In the genomic region with DNA sequence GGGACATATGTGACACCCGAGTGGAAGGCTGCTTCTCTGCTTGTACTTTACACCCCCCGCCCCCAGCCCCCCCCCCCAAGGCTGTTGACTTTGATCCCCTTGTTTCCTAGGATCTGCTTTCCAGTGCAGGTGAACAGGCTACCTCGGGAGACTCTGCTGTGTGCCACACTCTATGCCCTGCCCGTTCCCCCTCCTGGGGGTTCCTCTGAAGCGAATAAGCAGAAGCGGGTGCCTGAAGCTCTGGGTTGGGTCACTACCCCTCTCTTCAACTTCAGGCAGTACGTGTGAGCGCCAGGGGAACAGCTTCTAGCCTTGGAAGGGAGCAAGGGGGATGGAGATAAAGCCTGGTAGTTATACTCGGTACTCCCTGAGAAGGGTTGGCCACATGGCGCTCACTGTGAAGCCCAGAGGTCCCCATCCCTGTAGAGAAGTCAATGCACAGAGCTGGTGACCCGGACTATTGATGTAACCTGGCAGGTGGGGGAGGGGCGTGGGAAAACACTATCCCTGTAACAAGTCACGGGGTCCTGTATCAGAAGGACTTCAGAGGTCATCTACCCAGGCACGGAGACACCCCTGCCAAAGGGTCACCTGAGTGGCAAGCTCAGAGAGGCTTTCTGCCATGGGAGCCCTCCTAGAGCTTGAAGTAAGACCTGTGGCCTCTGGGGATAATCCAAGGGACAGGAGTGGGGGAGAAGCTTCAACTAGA, we compare ENCODE assay signal across 13 mouse cellular contexts. TPM values are rescaled to one million over a fixed set of nuclear protein-coding genes. Genes with fewer than 3 reads are reported as not detected.
DNase-seq lines count a peak whose midpoint lies in the region; ATAC-seq and TF ChIP-seq lines count a peak whose summit lies in the region.
"Had no signal": no experiment of that assay in that cellular context is flagged by ENCODE, and none has a peak within 500 bp of the region (broad histone marks: within the 10 kb centered on the region; RNA-seq: fewer than 3 reads in every experiment).

No protein-coding gene starts in this region.

- peaks cover 9% of the 10 kb centered on the region; the same call in 1 of the 2 replicates for H3K4me1 ChIP-seq in kidney, postnatal 0 days (replicated peaks; ENCODE audit: insufficient read depth, low read length)
- H3K4me1 ChIP-seq in bone marrow, adult 2 months (ENCODE audit: control insufficient read depth, insufficient read depth, low read length) = peaks cover 4% of the 10 kb centered on the region
- H3K4me1 ChIP-seq in intestine, embryonic 15.5 days (replicated peaks) = peaks cover 18% of the 10 kb centered on the region
- 0 out of 2 replicates have a peak, but pooled peaks cover 10% of the 10 kb centered on the region for H3K4me1 ChIP-seq in kidney, embryonic 14.5 days (ENCODE audit: control insufficient read depth, insufficient read depth, low read length)

- H3K27ac ChIP-seq in kidney, postnatal 0 days = no peak overlapping the region
- H3K27ac ChIP-seq in bone marrow, adult 2 months (ENCODE audit: control insufficient read depth, insufficient read depth, low read depth, low read length, poor library complexity) = peak overlapping the region; percentile 94
- peak overlapping the region; percentile 84 for H3K27ac ChIP-seq in intestine, embryonic 15.5 days
- H3K27ac ChIP-seq in kidney, embryonic 14.5 days (ENCODE audit: low read depth, low read length) = no peak overlapping the region
- H3K27ac ChIP-seq: embryonic facial prominence, embryonic 13.5 days; limb, embryonic 12.5 days; midbrain, embryonic 15.5 days had no signal

- no peak for DNase-seq in kidney, postnatal 0 days (ENCODE audit: low spot score)
- DNase-seq in kidney, adult 18-20 months = no peak
- peak; percentile 69 to 74 for DNase-seq in spleen, postnatal 36 days (ENCODE audit: low spot score in 2 of 2)
- DNase-seq: right cerebral cortex, postnatal 25 days had no signal

- no peaks in the 10 kb centered on the region for H3K27me3 ChIP-seq in kidney, postnatal 0 days (ENCODE audit: insufficient read depth, low read length)
- H3K27me3 ChIP-seq in intestine, embryonic 15.5 days (replicated peaks) = no peaks in the 10 kb centered on the region
- no peaks in the 10 kb centered on the region; the same call in 1 of the 2 replicates for H3K27me3 ChIP-seq in kidney, embryonic 14.5 days (ENCODE audit: control insufficient read depth, insufficient read depth, low read length)
- H3K27me3 ChIP-seq: embryonic facial prominence, embryonic 13.5 days; limb, embryonic 12.5 days; midbrain, embryonic 15.5 days had no signal

- no peak overlapping the region for H3K4me2 ChIP-seq in kidney, postnatal 0 days (ENCODE audit: low read length)
- H3K4me2 ChIP-seq in intestine, embryonic 15.5 days (replicated peaks) = peak overlapping the region; percentile 25
- no peak overlapping the region for H3K4me2 ChIP-seq in kidney, embryonic 14.5 days (replicated peaks; ENCODE audit: low read depth, low read length)
- H3K4me2 ChIP-seq: embryonic facial prominence, embryonic 13.5 days; limb, embryonic 12.5 days; midbrain, embryonic 15.5 days had no signal

- WGBS in kidney, postnatal 0 days = 69% methylated on average over 14 of the region's 14 CpGs
- 66% methylated on average over 14 of the region's 14 CpGs for WGBS in bone marrow, adult 2 months
- WGBS in intestine, embryonic 15.5 days = 73% methylated on average over 13 of the region's 14 CpGs
- 66% methylated on average over 13 of the region's 14 CpGs for WGBS in kidney, embryonic 14.5 days

- H3K4me3 ChIP-seq in kidney, postnatal 0 days (replicated peaks; ENCODE audit: low read depth, low read length) = no peak overlapping the region
- no peak overlapping the region for H3K4me3 ChIP-seq in bone marrow, adult 2 months (replicated peaks; ENCODE audit: control insufficient read depth, low read depth, low read length)
- no peak overlapping the region for H3K4me3 ChIP-seq in intestine, embryonic 15.5 days (replicated peaks)
- H3K4me3 ChIP-seq in kidney, embryonic 14.5 days (ENCODE audit: low read length) = no peak overlapping the region
- H3K4me3 ChIP-seq: embryonic facial prominence, embryonic 13.5 days; limb, embryonic 12.5 days; midbrain, embryonic 15.5 days had no signal

- H3K9ac ChIP-seq in kidney, postnatal 0 days (ENCODE audit: low read depth, low read length) = 0 out of 2 replicates have a peak overlapping the region, but pooled peaks have one; percentile 8
- H3K9ac ChIP-seq in intestine, embryonic 15.5 days = no peak overlapping the region
- no peak overlapping the region for H3K9ac ChIP-seq in kidney, embryonic 14.5 days (ENCODE audit: low read depth, low read length)
- H3K9ac ChIP-seq: embryonic facial prominence, embryonic 13.5 days; limb, embryonic 12.5 days; midbrain, embryonic 15.5 days had no signal

- no peak for TF ChIP-seq POLR2A in bone marrow, adult 2 months (IDR thresholded peaks at IDR 0.05; ENCODE audit: borderline replicate concordance, control insufficient read depth, low read depth, low read length)

- TF ChIP-seq CTCF in kidney, postnatal 0 days (IDR thresholded peaks at IDR 0.05; ENCODE audit: low read depth) = no peak
- TF ChIP-seq CTCF in bone marrow, adult 2 months (IDR thresholded peaks at IDR 0.05; ENCODE audit: control insufficient read depth, insufficient read depth, low read length) = no peak

- no peaks in the 10 kb centered on the region for H3K36me3 ChIP-seq in kidney, postnatal 0 days (ENCODE audit: insufficient read depth, low read length)
- H3K36me3 ChIP-seq in intestine, embryonic 15.5 days = peaks cover 5% of the 10 kb centered on the region
- H3K36me3 ChIP-seq in kidney, embryonic 14.5 days (ENCODE audit: control insufficient read depth, insufficient read depth, low read length) = no peaks in the 10 kb centered on the region; the same call in 1 of the 2 replicates

- ATAC-seq in kidney, postnatal 0 days (replicated peaks; ENCODE audit: low FRiP score, low read depth) = no peak
- ATAC-seq in intestine, embryonic 15.5 days = peak; percentile 47; the same call in 1 of the 2 replicates
- no peak for ATAC-seq in inflammation-experienced regulatory T-cells, adult 6 months
- ATAC-seq in kidney, embryonic 14.5 days (ENCODE audit: low FRiP score, low TSS enrichment) = no peak
- ATAC-seq: activated CD4-positive, CD25-positive, alpha-beta regulatory T cell, adult 4 months; forebrain, embryonic 14.5 days; midbrain, embryonic 15.5 days had no signal

- no peaks in the 10 kb centered on the region for H3K9me3 ChIP-seq in kidney, postnatal 0 days (replicated peaks; ENCODE audit: low read length)
- H3K9me3 ChIP-seq in intestine, embryonic 15.5 days = no peaks in the 10 kb centered on the region
- H3K9me3 ChIP-seq in kidney, embryonic 14.5 days (ENCODE audit: control insufficient read depth, low read length) = no peaks in the 10 kb centered on the region
- H3K9me3 ChIP-seq: embryonic facial prominence, embryonic 13.5 days; limb, embryonic 12.5 days; midbrain, embryonic 15.5 days had no signal

RNA-seq across cellular contexts. Expression of a gene that starts 39.4 kb away (rescaled TPM):
- polyA plus RNA-seq in kidney, postnatal 0 days (2015; fragmentation: Nextera tagmentation; extraction: Ambion mirVana) = 3.0 and 3.2 TPM in 2 replicates
- 6.6 and 17.9 TPM in 2 replicates for polyA plus RNA-seq in bone marrow, adult 2 months (2011; ENCODE audit: insufficient read depth, insufficient read length, low replicate concordance, missing spikeins)
- polyA plus RNA-seq in intestine, embryonic 15.5 days (2015; fragmentation: Nextera tagmentation; extraction: Ambion mirVana) = 6.1 and 7.0 TPM in 2 replicates
- under 1 TPM; 0.36 to 0.67 (median 0.61) TPM for polyA plus RNA-seq in inflammation-experienced regulatory T-cells, adult 6 months (2017; shearing (Covaris generic))
- 6.3 and 9.1 TPM in 2 replicates for polyA plus RNA-seq in kidney, embryonic 14.5 days (2014; fragmentation: Nextera tagmentation; extraction: Ambion mirVana)

RNA-seq across cellular contexts. Expression of a gene that starts 46.1 kb away (rescaled TPM):
- polyA plus RNA-seq in kidney, postnatal 0 days (2015; fragmentation: Nextera tagmentation; extraction: Ambion mirVana) = 27.2 and 29.5 TPM in 2 replicates
- 51.2 and 59.4 TPM in 2 replicates for polyA plus RNA-seq in bone marrow, adult 2 months (2011; ENCODE audit: insufficient read depth, insufficient read length, low replicate concordance, missing spikeins)
- polyA plus RNA-seq in intestine, embryonic 15.5 days (2015; fragmentation: Nextera tagmentation; extraction: Ambion mirVana) = 46.7 and 46.9 TPM in 2 replicates
- polyA plus RNA-seq in inflammation-experienced regulatory T-cells, adult 6 months (2017; shearing (Covaris generic)) = 10 to 100 TPM; 20.8 to 26.0 (median 23.6) TPM
- 17.9 and 49.4 TPM in 2 replicates for polyA plus RNA-seq in kidney, embryonic 14.5 days (2014; fragmentation: Nextera tagmentation; extraction: Ambion mirVana)

RNA-seq across cellular contexts. Expression of a gene that starts 54.5 kb away (rescaled TPM):
- polyA plus RNA-seq in kidney, postnatal 0 days (2015; fragmentation: Nextera tagmentation; extraction: Ambion mirVana) = 16.7 and 17.5 TPM in 2 replicates
- 33.1 and 66.0 TPM in 2 replicates for polyA plus RNA-seq in bone marrow, adult 2 months (2011; ENCODE audit: insufficient read depth, insufficient read length, low replicate concordance, missing spikeins)
- polyA plus RNA-seq in intestine, embryonic 15.5 days (2015; fragmentation: Nextera tagmentation; extraction: Ambion mirVana) = 27.1 and 31.9 TPM in 2 replicates
- polyA plus RNA-seq in inflammation-experienced regulatory T-cells, adult 6 months (2017; shearing (Covaris generic)) = 100 to 1,000 TPM in 1 of 3 experiments, 10 to 100 TPM in 2; 94.1 to 139 (median 98.6) TPM
- polyA plus RNA-seq in kidney, embryonic 14.5 days (2014; fragmentation: Nextera tagmentation; extraction: Ambion mirVana) = 36.0 and 57.6 TPM in 2 replicates

Comparison
In these comparisons a context has a peak if more than half of its experiments do, and no peak if none do; other contexts are left out.
1. DNase-seq: peak in spleen, postnatal 36 days (2 of 2); none in kidney, postnatal 0 days (single experiment) and kidney, adult 18-20 months (single experiment).
2. H3K27ac ChIP-seq: peak in bone marrow, adult 2 months (single experiment) and intestine, embryonic 15.5 days (single experiment); none in kidney, postnatal 0 days (single experiment) and kidney, embryonic 14.5 days (single experiment).